ENCODE assay signal across 16 mouse cellular contexts in the genomic region with DNA sequence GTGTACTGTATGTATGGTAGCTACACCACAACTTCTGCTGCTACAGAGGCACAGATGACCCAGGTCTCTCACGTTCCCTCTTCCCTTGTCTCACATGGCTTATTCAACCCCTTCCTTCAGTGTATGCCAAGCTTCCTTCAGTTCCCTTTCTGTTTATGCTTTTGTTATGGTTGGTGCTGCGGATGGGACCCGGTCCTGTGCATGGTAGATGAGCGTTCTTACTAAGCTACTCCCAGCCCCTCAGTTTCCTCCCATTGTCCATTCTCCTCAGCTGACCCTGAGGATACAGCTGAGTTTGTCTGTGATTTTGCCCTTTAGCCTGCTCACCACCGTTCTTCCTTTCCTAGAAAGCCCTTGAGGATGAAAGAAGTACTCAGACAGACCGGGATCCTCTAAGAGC. TPM values are rescaled to one million over a fixed set of nuclear protein-coding genes. Genes with fewer than 3 reads are reported as not detected.
"Had no signal": no experiment of that assay in that cellular context is flagged by ENCODE, and none has a peak within 500 bp of the region (broad histone marks: within the 10 kb centered on the region; RNA-seq: fewer than 3 reads in every experiment).

No protein-coding gene starts in this region.

- H3K27ac ChIP-seq: kidney, postnatal 0 days; limb, embryonic 15.5 days; midbrain, embryonic 10.5 days had no signal

- ATAC-seq: intestine, postnatal 0 days; midbrain, embryonic 16.5 days had no signal

- H3K27me3 ChIP-seq: limb, embryonic 15.5 days had no signal

- H3K4me2 ChIP-seq: limb, embryonic 15.5 days had no signal

- H3K9me3 ChIP-seq: limb, embryonic 15.5 days; midbrain, embryonic 10.5 days had no signal

- DNase-seq: kidney, adult 9 months; kidney, postnatal 36 days; layer of hippocampus, adult 9-11 months; layer of hippocampus, postnatal 36 days; right cerebral cortex, postnatal 14 days; thymus, postnatal 4 days had no signal

- H3K9ac ChIP-seq: limb, embryonic 15.5 days had no signal

- H3K4me3 ChIP-seq: limb, embryonic 15.5 days; midbrain, embryonic 10.5 days had no signal

RNA-seq across cellular contexts. Expression of a gene that starts 32.6 kb away (rescaled TPM):
- polyA plus RNA-seq: intestine, postnatal 0 days; limb, embryonic 11.5 days; limb, embryonic 15.5 days; small intestine, adult 2 months; stomach, embryonic 16.5 days; thymus, postnatal 0 days had no signal

RNA-seq across cellular contexts. Expression of a gene that starts 38.9 kb away (rescaled TPM):
- total RNA-seq: layer of hippocampus, postnatal 36 days had no signal
- polyA plus RNA-seq: intestine, postnatal 0 days; kidney, postnatal 0 days; limb, embryonic 15.5 days; neural tube, embryonic 14.5 days; small intestine, adult 2 months; stomach, embryonic 16.5 days; thymus, postnatal 0 days had no signal
